Mouse (Mus musculus): ENCODE data around the gene Klhdc8a. TPM values are rescaled to one million over a fixed set of nuclear protein-coding genes. Genes with fewer than 3 reads are reported as not detected.
A peak's percentile ranks its signal among the peaks of the same experiment; 100 is the strongest.
"Not testable (repeated sequence)": the region's sequence is repeated elsewhere in the genome, so short reads cannot be mapped to it uniquely, and the experiment has no call there.

The Klhdc8a gene
- polyA plus RNA-seq, 1 experiment from 2014 or later: 0.33 TPM

DNA sequence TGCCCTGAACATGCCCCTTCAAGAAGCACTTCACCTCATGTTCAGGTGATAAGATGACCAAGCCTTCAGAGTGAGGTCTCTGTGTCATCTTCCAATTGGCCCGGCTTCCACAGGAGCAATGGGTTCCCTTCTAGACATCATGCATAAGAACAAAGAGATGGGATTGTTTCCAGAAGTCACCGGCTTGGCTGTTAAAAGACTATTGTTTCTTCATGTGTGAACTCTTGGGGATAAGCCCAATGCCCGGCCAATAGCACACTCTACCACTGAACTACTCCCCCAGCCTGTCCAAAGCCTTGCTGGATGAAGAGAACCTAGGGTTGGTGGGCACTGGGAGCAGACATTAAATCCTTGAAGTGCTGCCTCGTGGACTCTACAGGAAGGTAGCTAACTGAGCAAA lies 47.1 kb downstream of the Klhdc8a start:
- Histone ChIP-seq H3K27me3 (replicated peaks; ENCODE audit: control insufficient read depth, insufficient read depth, low read length) (no peaks in the 10 kb centered on the region), H3K9me3 (ENCODE audit: control insufficient read depth, low read length) (no peaks in the 10 kb centered on the region), H3K4me1 (ENCODE audit: control insufficient read depth, insufficient read depth, low read length) (peaks cover 8% of the 10 kb centered on the region; the same call in 1 of the 2 replicates), H3K9ac (ENCODE audit: low read depth, low read length) (no peak overlapping the region), H3K4me3 (ENCODE audit: low read length) (no peak overlapping the region), H3K27ac (ENCODE audit: low read length) (no peak overlapping the region), H3K36me3 (ENCODE audit: control insufficient read depth, insufficient read depth, low read length) (no peaks in the 10 kb centered on the region), H3K4me2 (ENCODE audit: low read depth, low read length) (no peak overlapping the region)
- no peak for ATAC-seq
- WGBS: 82% methylated on average over 4 of the region's 4 CpGs

- H3K4me1 ChIP-seq (ENCODE audit: control insufficient read depth, insufficient read depth, low read length): peaks cover 8% of the 10 kb centered on the region; the same call in 1 of the 2 replicates
- no peaks in the 10 kb centered on the region for H3K36me3 ChIP-seq (ENCODE audit: control insufficient read depth, insufficient read depth, low read length)
- H3K27ac ChIP-seq (ENCODE audit: low read length): peak overlapping the region; percentile 74
- H3K4me2 ChIP-seq (ENCODE audit: low read depth, low read length): no peak overlapping the region
- no peaks in the 10 kb centered on the region for H3K9me3 ChIP-seq (ENCODE audit: control insufficient read depth, low read length)
- ATAC-seq: peak; percentile 71
- no peaks in the 10 kb centered on the region for H3K27me3 ChIP-seq (replicated peaks; ENCODE audit: control insufficient read depth, insufficient read depth, low read length)
- no peak overlapping the region for H3K4me3 ChIP-seq (ENCODE audit: low read length)
- 64% methylated on average over 12 of the region's 12 CpGs for WGBS
- H3K9ac ChIP-seq (ENCODE audit: low read depth, low read length): peak overlapping the region; percentile 33; the same call in 1 of the 2 replicates
Measured at GRCm38 (mm10) chr1:132346134-132346851, 47.9 kb downstream of the Klhdc8a start.

DNA sequence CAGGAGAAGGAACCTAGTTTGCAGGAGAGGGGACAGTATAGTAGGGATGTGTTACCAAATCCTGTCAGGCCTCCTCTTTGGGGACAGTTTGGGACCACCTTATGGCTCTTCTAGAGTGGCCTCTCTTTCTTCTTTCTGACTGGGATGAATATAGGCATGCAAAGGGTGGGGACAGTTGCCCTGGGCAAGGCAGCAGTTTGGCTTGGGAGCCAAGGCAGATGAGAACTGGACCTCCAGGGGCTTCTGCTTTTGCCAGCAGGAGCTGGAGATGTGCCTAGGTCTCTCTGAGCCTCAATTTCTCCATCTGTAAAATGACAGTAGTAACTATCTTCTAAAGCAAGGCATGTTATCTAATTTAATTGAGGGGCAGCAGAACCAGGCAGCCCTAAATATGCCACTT lies 48.5 kb downstream of the Klhdc8a start:
- H3K9me3 ChIP-seq (ENCODE audit: control insufficient read depth, low read length): no peaks in the 10 kb centered on the region
- no peak for ATAC-seq
- peaks cover 8% of the 10 kb centered on the region; the same call in 1 of the 2 replicates for H3K4me1 ChIP-seq (ENCODE audit: control insufficient read depth, insufficient read depth, low read length)
- H3K36me3 ChIP-seq (ENCODE audit: control insufficient read depth, insufficient read depth, low read length): no peaks in the 10 kb centered on the region
- no peak overlapping the region for H3K4me2 ChIP-seq (ENCODE audit: low read depth, low read length)
- H3K27me3 ChIP-seq (replicated peaks; ENCODE audit: control insufficient read depth, insufficient read depth, low read length): no peaks in the 10 kb centered on the region
- H3K9ac ChIP-seq (ENCODE audit: low read depth, low read length): no peak overlapping the region
- H3K27ac ChIP-seq (ENCODE audit: low read length): peak overlapping the region; percentile 74
- H3K4me3 ChIP-seq (ENCODE audit: low read length): no peak overlapping the region

- no peak for ATAC-seq
- no peak overlapping the region for H3K4me3 ChIP-seq (ENCODE audit: low read length)
- no peaks in the 10 kb centered on the region for H3K27me3 ChIP-seq (replicated peaks; ENCODE audit: control insufficient read depth, insufficient read depth, low read length)
- H3K9ac ChIP-seq (ENCODE audit: low read depth, low read length): no peak overlapping the region
- no peaks in the 10 kb centered on the region for H3K36me3 ChIP-seq (ENCODE audit: control insufficient read depth, insufficient read depth, low read length)
- H3K4me1 ChIP-seq (ENCODE audit: control insufficient read depth, insufficient read depth, low read length): peaks cover 8% of the 10 kb centered on the region; the same call in 1 of the 2 replicates
- H3K4me2 ChIP-seq (ENCODE audit: low read depth, low read length): no peak overlapping the region
- WGBS: 86% methylated on average over 5 of the region's 5 CpGs
- no peaks in the 10 kb centered on the region for H3K9me3 ChIP-seq (ENCODE audit: control insufficient read depth, low read length)
- H3K27ac ChIP-seq (ENCODE audit: low read length): no peak overlapping the region
Measured at GRCm38 (mm10) chr1:132348401-132348800, 50.0 kb downstream of the Klhdc8a start.

- not testable (repeated sequence) for H3K4me3 ChIP-seq (ENCODE audit: low read length); ATAC-seq; H3K9me3 ChIP-seq (ENCODE audit: control insufficient read depth, low read length)
Measured at GRCm38 (mm10) chr1:132349049-132349448, 50.6 kb downstream of the Klhdc8a start.

GRCm38 (mm10) chr1:132349601-132350000 lies 51.2 kb downstream of the Klhdc8a start:
- H3K4me3 ChIP-seq (ENCODE audit: low read length); H3K4me2 ChIP-seq (ENCODE audit: low read depth, low read length); H3K27me3 ChIP-seq (replicated peaks; ENCODE audit: control insufficient read depth, insufficient read depth, low read length); H3K27ac ChIP-seq (ENCODE audit: low read length); H3K4me1 ChIP-seq (ENCODE audit: control insufficient read depth, insufficient read depth, low read length); ATAC-seq; H3K9ac ChIP-seq (ENCODE audit: low read depth, low read length); H3K36me3 ChIP-seq (ENCODE audit: control insufficient read depth, insufficient read depth, low read length); H3K9me3 ChIP-seq (ENCODE audit: control insufficient read depth, low read length): not testable (repeated sequence)
- WGBS: 92% methylated on average over 3 of the region's 3 CpGs

More at GRCm38 (mm10) chr1:132349049-132349448, 50.6 kb downstream of the Klhdc8a start:
- H3K9ac ChIP-seq (ENCODE audit: low read depth, low read length); H3K27ac ChIP-seq (ENCODE audit: low read length); H3K36me3 ChIP-seq (ENCODE audit: control insufficient read depth, insufficient read depth, low read length); H3K4me2 ChIP-seq (ENCODE audit: low read depth, low read length); H3K27me3 ChIP-seq (replicated peaks; ENCODE audit: control insufficient read depth, insufficient read depth, low read length); H3K4me1 ChIP-seq (ENCODE audit: control insufficient read depth, insufficient read depth, low read length): not testable (repeated sequence)

GRCm38 (mm10) chr1:132351058-132351457 lies 52.6 kb downstream of the Klhdc8a start:
- ATAC-seq: no peak
- no peaks in the 10 kb centered on the region for H3K27me3 ChIP-seq (replicated peaks; ENCODE audit: control insufficient read depth, insufficient read depth, low read length)
- peaks cover 6% of the 10 kb centered on the region; the same call in 1 of the 2 replicates for H3K4me1 ChIP-seq (ENCODE audit: control insufficient read depth, insufficient read depth, low read length)
- H3K9me3 ChIP-seq (ENCODE audit: control insufficient read depth, low read length): no peaks in the 10 kb centered on the region
- no peak overlapping the region for H3K9ac ChIP-seq (ENCODE audit: low read depth, low read length)
- no peak overlapping the region for H3K27ac ChIP-seq (ENCODE audit: low read length)
- H3K36me3 ChIP-seq (ENCODE audit: control insufficient read depth, insufficient read depth, low read length): no peaks in the 10 kb centered on the region
- H3K4me2 ChIP-seq (ENCODE audit: low read depth, low read length): no peak overlapping the region
- no peak overlapping the region for H3K4me3 ChIP-seq (ENCODE audit: low read length)
- WGBS: 96% methylated on average over 4 of the region's 4 CpGs

GRCm38 (mm10) chr1:132353389-132353788 lies 55.0 kb downstream of the Klhdc8a start:
- Histone ChIP-seq H3K4me1 (ENCODE audit: control insufficient read depth, insufficient read depth, low read length) (no peaks in the 10 kb centered on the region), H3K9me3 (ENCODE audit: control insufficient read depth, low read length) (no peaks in the 10 kb centered on the region), H3K4me2 (ENCODE audit: low read depth, low read length) (no peak overlapping the region), H3K4me3 (ENCODE audit: low read length) (no peak overlapping the region), H3K9ac (ENCODE audit: low read depth, low read length) (no peak overlapping the region), H3K27ac (ENCODE audit: low read length) (no peak overlapping the region), H3K36me3 (ENCODE audit: control insufficient read depth, insufficient read depth, low read length) (0 out of 2 replicates have a peak, but pooled peaks cover 2% of the 10 kb centered on the region), H3K27me3 (replicated peaks; ENCODE audit: control insufficient read depth, insufficient read depth, low read length) (no peaks in the 10 kb centered on the region)
- no peak for ATAC-seq
- WGBS: 63% methylated on average over 5 of the region's 5 CpGs

- Histone ChIP-seq H3K36me3 (ENCODE audit: control insufficient read depth, insufficient read depth, low read length) (0 out of 2 replicates have a peak, but pooled peaks cover 3% of the 10 kb centered on the region), H3K4me3 (ENCODE audit: low read length) (no peak overlapping the region), H3K27me3 (replicated peaks; ENCODE audit: control insufficient read depth, insufficient read depth, low read length) (no peaks in the 10 kb centered on the region), H3K9me3 (ENCODE audit: control insufficient read depth, low read length) (no peaks in the 10 kb centered on the region), H3K4me2 (ENCODE audit: low read depth, low read length) (no peak overlapping the region), H3K4me1 (ENCODE audit: control insufficient read depth, insufficient read depth, low read length) (no peaks in the 10 kb centered on the region), H3K27ac (ENCODE audit: low read length) (no peak overlapping the region), H3K9ac (ENCODE audit: low read depth, low read length) (no peak overlapping the region)
- ATAC-seq: no peak
- WGBS: 79% methylated on average over 9 of the region's 9 CpGs
Measured at GRCm38 (mm10) chr1:132354234-132354633, 55.8 kb downstream of the Klhdc8a start.

Measured in intestine, embryonic 16.5 days (tissue).